Mouse (Mus musculus) hindbrain, embryonic 10.5 days (tissue): ENCODE measurements around the gene Sulf2. TPM values are rescaled to one million over a fixed set of nuclear protein-coding genes. Genes with fewer than 3 reads are reported as not detected.

ENCODE experiments used
- DNase-seq: peaks from one replicate; pipeline ENCODE4 v3.0.0-alpha.2; 2017; ENCODE audit warnings: low spot score
- H3K27ac ChIP-seq: fragments of 300-500 bp; sonication (generic); 2 replicates; pipeline ENCODE4 v1.5.1; 2016; ENCODE audit warnings: mild to moderate bottlenecking, moderate library complexity
- H3K27me3 ChIP-seq: fragments of 300-500 bp; sonication (generic); 2 replicates; pipeline ENCODE4 v1.6.1; 2016; ENCODE audit warnings: mild to moderate bottlenecking; ENCODE audit not compliant: poor library complexity, insufficient read depth, severe bottlenecking
- H3K36me3 ChIP-seq: fragments of 300-500 bp; sonication (generic); 2 replicates; pipeline ENCODE4 v1.6.1; 2016; ENCODE audit warnings: mild to moderate bottlenecking, moderate library complexity
- H3K4me1 ChIP-seq: fragments of 300-500 bp; sonication (generic); replicated peaks from 2 replicates; pipeline ENCODE4 v1.6.1; 2016; ENCODE audit warnings: mild to moderate bottlenecking
- H3K4me3 ChIP-seq: fragments of 300-500 bp; sonication (generic); 2 replicates; pipeline ENCODE4 v1.5.1; 2016; ENCODE audit warnings: mild to moderate bottlenecking, moderate library complexity
- H3K9me3 ChIP-seq: fragments of 300-500 bp; sonication (generic); 2 replicates; pipeline ENCODE4 v1.6.1; 2016; ENCODE audit warnings: mild to moderate bottlenecking, moderate library complexity
- WGBS: fragments of 180-500 bp; shearing (Covaris S2); methylation state at CpG from one replicate; pipeline ENCODE4 v1.1.7; 2016; 5-methylcytosine and 5-hydroxymethylcytosine counted together
- polyA plus RNA-seq: library from polyadenylated mRNA; unstranded; fragments of >200 nt; fragmentation: Nextera tagmentation; extraction: Ambion mirVana; gene quantifications from 2 replicates; pipeline ENCODE4 v1.2.1, GENCODE M21; 2016

Gene Sulf2
- polyA plus RNA-seq, 1 experiment from 2014 or later, result 83.8 TPM

DNA sequence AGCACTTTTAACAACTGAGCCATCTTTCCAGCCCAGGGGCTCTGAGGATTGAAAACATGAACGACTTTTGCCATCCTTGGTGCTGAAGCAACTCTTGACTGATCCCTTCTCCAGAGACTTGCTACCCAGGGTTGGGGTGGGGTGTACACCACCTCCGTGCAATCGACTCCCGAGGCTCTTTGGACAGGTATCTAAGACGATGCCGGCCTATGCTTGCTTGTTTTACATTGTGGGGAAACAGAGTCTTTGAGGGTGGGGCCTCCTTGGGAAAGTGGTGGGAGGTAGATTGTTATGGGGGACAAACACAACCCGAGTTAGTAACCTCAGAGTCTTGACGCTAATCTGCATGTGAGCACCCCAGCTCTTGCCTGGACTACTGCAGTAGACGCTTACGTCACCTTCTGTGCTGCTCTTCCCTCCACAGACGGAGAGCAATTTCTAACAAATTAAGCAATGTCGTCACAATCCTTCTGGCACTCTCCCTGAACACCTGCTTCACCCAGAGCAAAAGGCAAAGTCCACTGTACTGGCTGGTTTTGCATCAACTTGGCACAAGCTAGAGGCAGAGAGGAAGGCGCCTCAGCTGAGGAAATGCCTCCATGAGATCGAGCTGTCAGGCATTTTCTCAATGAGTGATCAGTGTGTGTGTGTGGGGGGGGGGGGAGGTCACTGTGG is 33.6 kb downstream of the Sulf2 start:
- Histone ChIP-seq H3K36me3 (peaks cover 87% of the 10 kb centered on the region), H3K4me3 (no peak overlapping the region), H3K9me3 (no peaks in the 10 kb centered on the region), H3K4me1 (peaks cover 22% of the 10 kb centered on the region), H3K27ac (no peak overlapping the region), H3K27me3 (no peaks in the 10 kb centered on the region)
- no peak for DNase-seq
- WGBS, result 87% methylated on average over 14 of the region's 14 CpGs

DNA sequence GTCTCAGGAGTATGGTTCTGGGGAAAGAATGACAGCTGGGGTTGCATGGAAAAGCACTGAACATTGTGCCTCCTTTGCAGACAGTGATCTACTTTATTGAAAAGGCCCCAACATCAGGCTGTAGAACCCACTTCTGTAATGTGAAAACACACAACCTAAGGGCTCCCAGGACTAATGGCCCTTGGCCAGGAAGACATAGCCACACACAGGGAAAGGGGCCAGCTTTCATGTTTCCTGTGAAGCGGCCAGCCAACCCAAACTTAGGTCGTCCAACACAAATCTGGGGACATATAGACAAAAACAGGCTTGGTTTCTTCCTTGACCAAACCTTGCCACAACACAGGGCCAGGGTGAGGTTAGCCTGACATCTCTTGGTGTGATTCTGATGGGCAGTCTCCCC is 35.5 kb downstream of the Sulf2 start:
- DNase-seq, result no peak

DNA sequence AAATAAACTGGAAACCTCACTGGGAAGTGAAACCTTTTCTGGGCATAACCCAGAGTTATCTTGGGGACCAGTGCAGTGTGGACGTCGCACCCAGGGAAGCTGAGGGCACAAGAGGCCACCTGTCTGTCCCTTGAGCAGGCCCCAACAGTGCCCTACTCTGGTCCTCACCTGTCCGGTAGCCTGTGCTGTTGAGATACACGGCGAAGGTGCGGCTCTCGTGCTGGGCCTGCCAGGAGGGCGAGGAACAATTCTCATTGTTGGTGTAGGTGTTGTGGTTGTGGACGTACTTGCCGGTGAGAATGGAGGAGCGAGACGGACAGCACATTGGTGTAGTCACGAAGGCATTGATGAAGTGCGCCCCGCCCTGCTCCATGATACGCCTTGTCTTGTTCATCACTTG is 38.8 kb downstream of the Sulf2 start:
- Histone ChIP-seq H3K9me3 (no peaks in the 10 kb centered on the region), H3K4me3 (no peak overlapping the region), H3K4me1 (peaks cover 18% of the 10 kb centered on the region), H3K27me3 (peaks cover 7% of the 10 kb centered on the region; the same call in 1 of the 2 replicates), H3K36me3 (peaks cover 85% of the 10 kb centered on the region), H3K27ac (no peak overlapping the region)
- 94% methylated on average over 16 of the region's 16 CpGs for WGBS
- DNase-seq, result no peak

More for the DNA sequence above, 35.5 kb downstream of the Sulf2 start:
- Histone ChIP-seq H3K4me1 (peaks cover 4% of the 10 kb centered on the region; the same call in 1 of the 2 replicates), H3K27me3 (peaks cover 4% of the 10 kb centered on the region; the same call in 1 of the 2 replicates), H3K4me3 (no peak overlapping the region), H3K36me3 (peaks cover 93% of the 10 kb centered on the region), H3K27ac (no peak overlapping the region), H3K9me3 (no peaks in the 10 kb centered on the region)
- WGBS, result 79% methylated on average over 2 of the region's 2 CpGs

DNA sequence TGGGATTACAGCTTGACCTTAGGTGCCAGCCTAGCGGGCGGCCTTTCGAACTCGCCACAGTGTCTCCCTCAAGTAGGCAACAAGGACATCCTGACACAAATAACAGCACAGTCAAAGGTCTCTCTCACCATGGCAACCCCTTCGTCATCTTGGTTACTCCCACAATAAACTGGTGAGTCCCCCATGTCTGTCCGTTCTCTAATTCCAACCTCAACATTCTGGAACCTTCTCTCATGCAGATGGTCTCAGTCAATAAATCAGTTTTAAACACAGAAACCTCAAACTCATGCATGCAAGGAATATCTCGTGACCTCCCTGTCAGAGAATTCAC is 39.2 kb downstream of the Sulf2 start:
- WGBS, result 90% methylated on average over 7 of the region's 7 CpGs
- Histone ChIP-seq H3K9me3 (no peaks in the 10 kb centered on the region), H3K4me3 (no peak overlapping the region), H3K36me3 (peaks cover 81% of the 10 kb centered on the region), H3K4me1 (peaks cover 22% of the 10 kb centered on the region), H3K27me3 (peaks cover 7% of the 10 kb centered on the region; the same call in 1 of the 2 replicates), H3K27ac (no peak overlapping the region)
- DNase-seq, result no peak

DNA sequence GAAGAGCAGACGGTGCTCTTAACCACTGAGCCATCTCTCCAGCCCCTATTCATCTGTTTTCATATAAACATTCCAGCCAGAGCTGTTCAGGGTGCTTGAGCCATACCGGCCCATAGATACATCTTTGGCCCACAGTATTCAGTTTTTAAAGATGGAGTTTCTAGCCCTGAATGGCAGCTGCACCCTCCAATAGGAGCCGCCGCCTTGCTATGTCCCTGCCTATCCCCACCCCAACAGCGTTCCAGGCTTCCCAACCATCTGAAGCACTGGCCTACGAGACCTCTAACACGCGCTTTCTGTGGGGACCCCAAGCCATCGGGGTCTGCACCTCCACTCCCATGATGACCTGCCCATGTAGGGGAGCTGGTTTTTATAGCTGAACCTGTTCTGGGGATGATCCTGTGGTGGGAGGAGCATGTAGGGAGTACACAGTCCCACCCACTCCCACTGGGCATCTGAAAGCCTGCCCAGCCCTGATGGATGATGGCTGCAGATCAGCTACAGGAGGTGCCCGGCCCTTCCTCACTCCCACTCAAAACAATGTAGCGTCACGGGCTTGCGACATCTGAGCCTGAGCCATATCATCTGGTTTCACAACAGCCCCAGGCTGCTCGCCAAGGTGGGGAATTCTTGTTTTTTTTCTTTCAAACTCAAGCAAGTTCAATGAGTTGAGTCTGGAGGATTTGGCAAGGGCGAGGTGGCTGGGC is 39.7 kb downstream of the Sulf2 start:
- H3K36me3 ChIP-seq, result peaks cover 81% of the 10 kb centered on the region
- 91% methylated on average over 15 of the region's 15 CpGs for WGBS

DNA sequence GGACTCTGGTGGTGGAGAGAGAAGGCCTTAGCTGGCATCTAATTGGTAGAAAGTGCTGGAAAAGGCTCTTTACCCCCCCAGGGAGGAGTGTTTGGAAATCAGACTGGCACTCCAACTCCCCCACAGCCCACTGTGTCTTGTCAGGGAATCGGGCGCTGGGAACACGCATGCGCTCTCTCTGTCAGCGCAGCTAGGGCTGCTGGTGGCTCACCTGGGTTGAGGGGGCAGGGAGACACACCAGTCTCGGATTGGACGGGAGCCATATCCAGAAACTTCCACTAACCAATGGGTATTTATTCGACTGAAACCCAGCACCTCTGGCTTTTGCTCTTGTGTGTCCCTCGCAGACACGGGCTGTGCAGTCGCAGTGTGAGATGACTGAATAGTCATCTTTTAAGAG is 42.5 kb downstream of the Sulf2 start:
- 0 out of 2 replicates have a peak overlapping the region, but pooled peaks have one; percentile 10 for H3K27ac ChIP-seq
- no peaks in the 10 kb centered on the region for H3K9me3 ChIP-seq
- peaks cover 40% of the 10 kb centered on the region for H3K4me1 ChIP-seq
- peaks cover 61% of the 10 kb centered on the region for H3K36me3 ChIP-seq
- 91% methylated on average over 11 of the region's 11 CpGs for WGBS
- no peak overlapping the region for H3K4me3 ChIP-seq
- no peak for DNase-seq
- peaks cover 7% of the 10 kb centered on the region; the same call in 1 of the 2 replicates for H3K27me3 ChIP-seq

More for the DNA sequence above, 39.7 kb downstream of the Sulf2 start:
- H3K9me3 ChIP-seq, result no peaks in the 10 kb centered on the region
- H3K27ac ChIP-seq, result no peak overlapping the region
- H3K27me3 ChIP-seq, result peaks cover 7% of the 10 kb centered on the region; the same call in 1 of the 2 replicates
- H3K4me3 ChIP-seq, result no peak overlapping the region
- H3K4me1 ChIP-seq, result peaks cover 26% of the 10 kb centered on the region
- DNase-seq, result no peak

DNA sequence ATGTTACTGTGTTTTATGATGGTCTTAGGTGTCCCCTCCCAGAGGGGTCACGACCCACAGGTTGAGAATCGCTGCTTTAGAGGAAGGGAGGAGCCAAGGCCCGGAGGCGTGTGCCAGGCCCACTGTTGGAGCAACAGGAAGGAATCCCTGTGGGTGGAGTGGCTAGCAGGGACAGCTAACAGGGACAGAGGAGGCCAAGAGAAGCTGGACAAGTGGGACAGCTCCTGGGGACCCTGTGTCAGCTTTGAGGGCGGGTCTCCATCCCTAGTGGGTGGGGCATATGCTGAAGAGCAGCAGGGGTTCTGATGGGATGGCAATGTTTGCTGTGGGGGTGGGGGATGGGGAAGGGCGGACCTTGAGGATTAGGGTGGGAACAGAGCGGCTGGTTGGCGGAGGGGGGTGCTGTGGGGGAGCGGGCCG is 43.6 kb downstream of the Sulf2 start:
- Histone ChIP-seq H3K9me3 (no peaks in the 10 kb centered on the region), H3K27me3 (peaks cover 7% of the 10 kb centered on the region; the same call in 1 of the 2 replicates), H3K4me1 (peaks cover 40% of the 10 kb centered on the region), H3K4me3 (no peak overlapping the region), H3K27ac (peak overlapping the region; percentile 47; the same call in 1 of the 2 replicates), H3K36me3 (peaks cover 57% of the 10 kb centered on the region)
- 57% methylated on average over 10 of the region's 10 CpGs for WGBS
- peak; percentile 35 for DNase-seq

DNA sequence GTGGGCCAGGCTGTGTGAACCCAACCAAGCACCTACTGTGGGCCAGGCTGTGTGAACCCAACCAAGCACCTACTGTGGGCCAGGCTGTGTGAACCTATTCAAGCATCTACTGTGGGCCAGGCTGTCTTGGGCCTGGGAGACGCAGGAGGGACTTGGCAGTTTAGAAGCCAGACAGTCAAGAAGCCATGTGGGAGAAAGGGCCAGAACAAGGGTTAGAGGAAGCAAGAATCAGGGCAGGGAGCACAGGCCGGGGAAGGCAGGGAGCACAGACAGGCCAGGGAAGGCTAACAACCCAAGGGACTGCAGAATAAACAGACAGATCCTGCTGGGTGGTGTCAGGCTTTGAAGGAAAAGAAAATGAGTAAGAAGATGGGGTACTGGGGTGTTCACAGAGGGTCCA is 44.2 kb downstream of the Sulf2 start:
- H3K27ac ChIP-seq, result no peak overlapping the region
- H3K9me3 ChIP-seq, result no peaks in the 10 kb centered on the region
- H3K27me3 ChIP-seq, result peaks cover 11% of the 10 kb centered on the region; the same call in 1 of the 2 replicates
- WGBS, result 76% methylated on average over 2 of the region's 2 CpGs
- no peak overlapping the region for H3K4me3 ChIP-seq
- DNase-seq, result no peak
- peaks cover 57% of the 10 kb centered on the region for H3K36me3 ChIP-seq
- H3K4me1 ChIP-seq, result peaks cover 40% of the 10 kb centered on the region

DNA sequence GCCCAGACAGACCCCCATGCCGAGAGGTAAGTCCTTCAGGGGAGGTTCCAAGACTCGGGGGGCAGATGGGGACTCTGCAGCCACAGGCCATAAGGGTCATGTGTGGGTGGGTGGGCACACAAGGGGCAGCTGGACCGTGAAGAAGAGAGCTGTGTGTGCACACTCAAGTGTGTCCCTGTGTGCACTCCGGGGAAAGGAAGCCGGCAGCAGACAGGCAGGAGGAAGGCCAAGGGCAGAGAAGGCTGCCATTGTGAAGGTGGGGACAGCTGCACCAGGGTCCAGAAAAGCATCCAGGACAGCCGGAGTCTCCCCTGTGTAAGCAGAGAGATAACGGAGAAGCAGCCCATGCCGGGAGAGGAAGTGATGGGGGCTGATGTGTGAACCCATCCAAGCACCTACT is 44.7 kb downstream of the Sulf2 start:
- Histone ChIP-seq H3K27ac (peak overlapping the region; percentile 9; the same call in 1 of the 2 replicates), H3K36me3 (peaks cover 54% of the 10 kb centered on the region), H3K27me3 (peaks cover 11% of the 10 kb centered on the region; the same call in 1 of the 2 replicates), H3K9me3 (no peaks in the 10 kb centered on the region), H3K4me1 (peaks cover 43% of the 10 kb centered on the region), H3K4me3 (no peak overlapping the region)
- WGBS, result 69% methylated on average over 8 of the region's 8 CpGs
- DNase-seq, result no peak

DNA sequence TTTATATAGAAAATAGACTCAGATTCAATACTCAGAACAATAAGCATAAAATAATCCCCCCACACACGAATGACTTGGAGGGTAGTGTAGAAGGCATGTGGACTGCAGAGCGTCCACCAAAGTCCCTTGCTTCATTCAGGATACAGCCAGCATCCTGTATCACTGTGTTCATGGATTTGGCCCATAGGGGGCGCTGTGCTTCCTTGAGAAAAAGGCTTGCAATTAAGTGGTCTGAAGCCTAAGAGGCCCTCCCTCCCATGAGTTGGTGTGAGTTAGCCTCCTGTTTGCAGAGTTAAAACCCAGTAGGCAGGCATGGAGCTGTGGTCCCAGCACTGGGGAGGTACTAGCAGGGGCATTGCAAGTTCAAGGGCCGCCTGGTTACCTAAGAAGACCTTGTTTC is 47.1 kb downstream of the Sulf2 start:
- Histone ChIP-seq H3K4me1 (peaks cover 50% of the 10 kb centered on the region), H3K9me3 (no peaks in the 10 kb centered on the region), H3K27ac (0 out of 2 replicates have a peak overlapping the region, but pooled peaks have one; percentile 14), H3K27me3 (0 out of 2 replicates have a peak, but pooled peaks cover 4% of the 10 kb centered on the region), H3K36me3 (peaks cover 46% of the 10 kb centered on the region), H3K4me3 (no peak overlapping the region)
- WGBS, result 24% methylated on average over 4 of the region's 4 CpGs
- DNase-seq, result peak; percentile 89

DNA sequence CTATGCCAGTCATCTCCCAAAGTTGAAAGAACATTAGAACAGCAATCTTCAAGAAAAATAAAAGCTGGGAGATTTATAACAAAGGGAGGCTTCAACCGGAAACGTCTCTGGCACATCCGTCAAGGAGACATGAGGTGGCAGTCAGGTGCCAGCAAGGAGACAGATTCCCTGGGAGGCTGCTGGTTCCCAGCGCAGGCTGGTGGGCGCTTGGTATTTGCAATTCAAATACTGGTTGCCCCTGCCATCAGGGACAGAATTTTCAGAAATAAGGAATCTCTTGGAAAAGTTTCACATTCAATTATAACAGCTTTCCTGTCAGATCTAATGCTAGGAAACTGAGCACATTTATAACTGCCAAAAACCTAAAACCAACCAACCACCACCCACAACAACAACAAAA is 47.6 kb downstream of the Sulf2 start:
- Histone ChIP-seq H3K27me3 (0 out of 2 replicates have a peak, but pooled peaks cover 4% of the 10 kb centered on the region), H3K27ac (no peak overlapping the region), H3K4me3 (no peak overlapping the region), H3K36me3 (peaks cover 44% of the 10 kb centered on the region), H3K4me1 (peaks cover 50% of the 10 kb centered on the region), H3K9me3 (no peaks in the 10 kb centered on the region)
- no peak for DNase-seq
- 80% methylated on average over 5 of the region's 5 CpGs for whole genome bisulfite sequencing

DNA sequence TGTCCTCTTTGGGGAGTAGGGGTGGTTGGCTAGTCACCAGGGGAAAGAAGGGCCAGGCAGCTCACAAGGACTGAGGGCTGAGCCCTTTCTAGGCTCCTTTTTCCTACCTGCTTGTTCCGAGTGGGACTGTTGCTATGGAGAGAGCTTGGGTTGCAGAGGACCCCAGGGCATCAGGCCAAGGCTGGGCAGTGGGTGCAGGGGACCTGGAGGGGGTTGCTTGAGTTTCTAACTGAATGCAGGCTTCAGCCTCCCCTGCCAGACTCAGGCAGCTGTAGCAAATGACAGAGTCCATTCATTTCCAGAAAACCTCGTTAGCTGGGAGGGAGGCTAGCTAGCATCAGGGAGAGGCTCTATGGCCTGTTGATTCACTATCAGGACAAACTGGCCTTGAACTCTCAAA is 48.8 kb downstream of the Sulf2 start:
- WGBS, result 76% methylated on average over 2 of the region's 2 CpGs
- Histone ChIP-seq H3K9me3 (no peaks in the 10 kb centered on the region), H3K4me1 (peaks cover 50% of the 10 kb centered on the region), H3K36me3 (peaks cover 42% of the 10 kb centered on the region), H3K4me3 (no peak overlapping the region), H3K27ac (no peak overlapping the region), H3K27me3 (0 out of 2 replicates have a peak, but pooled peaks cover 4% of the 10 kb centered on the region)
- DNase-seq, result no peak

DNA sequence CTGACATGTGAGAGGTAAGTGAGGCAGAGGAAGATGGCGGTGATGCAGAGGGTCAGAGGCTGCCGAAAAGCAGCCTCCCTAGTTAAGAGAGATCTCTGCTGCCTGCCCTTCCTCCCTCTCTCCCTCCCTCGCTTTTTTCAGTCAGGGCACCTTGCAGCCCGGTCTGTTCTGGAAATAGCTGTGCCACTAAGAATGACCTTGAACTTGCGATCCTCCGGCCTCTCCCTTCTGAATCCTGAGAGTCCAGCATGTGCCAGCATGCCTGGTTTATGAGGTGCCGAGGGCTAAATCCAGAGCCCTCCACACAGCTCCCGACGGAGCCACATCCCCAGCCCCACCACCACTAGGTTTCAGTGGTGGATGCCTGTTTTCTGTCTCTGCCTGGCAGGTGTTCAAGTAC is 49.6 kb downstream of the Sulf2 start:
- H3K36me3 ChIP-seq, result peaks cover 41% of the 10 kb centered on the region
- no peaks in the 10 kb centered on the region for H3K9me3 ChIP-seq
- no peak for DNase-seq
- H3K27ac ChIP-seq, result no peak overlapping the region
- 0 out of 2 replicates have a peak, but pooled peaks cover 4% of the 10 kb centered on the region for H3K27me3 ChIP-seq
- H3K4me3 ChIP-seq, result no peak overlapping the region
- 90% methylated on average over 9 of the region's 9 CpGs for WGBS
- H3K4me1 ChIP-seq, result peaks cover 50% of the 10 kb centered on the region
